Mouse (Mus musculus) testis, adult 2 months (tissue): ENCODE results near the gene Hipk1. TPM values are rescaled to one million over a fixed set of nuclear protein-coding genes. Genes with fewer than 3 reads are reported as not detected.

Experiments
- H3K27ac ChIP-seq: fragments of 200-500 bp; 2 replicates; pipeline ENCODE4 v1.5.1; 2012; ENCODE audit warnings: low read depth, low read length; ENCODE audit not compliant: control insufficient read depth, insufficient read depth
- H3K27me3 ChIP-seq: fragments of 200-500 bp; 2 replicates; pipeline ENCODE4 v1.6.1; 2012; ENCODE audit warnings: mild to moderate bottlenecking, low read length, moderate library complexity; ENCODE audit not compliant: control insufficient read depth, insufficient read depth
- H3K36me3 ChIP-seq: fragments of 200-500 bp; 2 replicates; pipeline ENCODE4 v1.6.1; 2012; ENCODE audit warnings: mild to moderate bottlenecking, low read length; ENCODE audit not compliant: control insufficient read depth, insufficient read depth
- H3K4me1 ChIP-seq: fragments of 200-500 bp; 2 replicates; pipeline ENCODE4 v1.6.1; 2012; ENCODE audit warnings: low read length; ENCODE audit not compliant: control insufficient read depth, insufficient read depth
- H3K4me3 ChIP-seq: fragments of 200-500 bp; 2 replicates; pipeline ENCODE4 v1.5.1; 2012; ENCODE audit warnings: low read depth, mild to moderate bottlenecking, low read length, moderate library complexity, mixed read lengths; ENCODE audit not compliant: control insufficient read depth
- CTCF ChIP-seq: fragments of 200-500 bp; IDR thresholded peaks from 2 replicates; pipeline ENCODE4 v1.5.1; 2012; ENCODE audit warnings: low read depth, mild to moderate bottlenecking, inconsistent platforms, low read length, moderate library complexity; ENCODE audit not compliant: control insufficient read depth, insufficient read depth, insufficient replicate concordance
- POLR2A ChIP-seq: fragments of 200-500 bp; IDR thresholded peaks from 2 replicates; pipeline ENCODE4 v1.6.1; 2012; ENCODE audit warnings: low read depth, mild to moderate bottlenecking, inconsistent platforms, low read length, moderate library complexity; ENCODE audit not compliant: control insufficient read depth
- polyA plus RNA-seq: library from polyadenylated mRNA; depleted of rRNA; stranded (reverse); fragments of >200 nt; gene quantifications from 2 replicates; pipeline ENCODE4 v1.2.3, GENCODE M21; 2012; rRNA removed

The Hipk1 gene
- polyA plus RNA-seq, 1 experiment = 224 TPM

DNA sequence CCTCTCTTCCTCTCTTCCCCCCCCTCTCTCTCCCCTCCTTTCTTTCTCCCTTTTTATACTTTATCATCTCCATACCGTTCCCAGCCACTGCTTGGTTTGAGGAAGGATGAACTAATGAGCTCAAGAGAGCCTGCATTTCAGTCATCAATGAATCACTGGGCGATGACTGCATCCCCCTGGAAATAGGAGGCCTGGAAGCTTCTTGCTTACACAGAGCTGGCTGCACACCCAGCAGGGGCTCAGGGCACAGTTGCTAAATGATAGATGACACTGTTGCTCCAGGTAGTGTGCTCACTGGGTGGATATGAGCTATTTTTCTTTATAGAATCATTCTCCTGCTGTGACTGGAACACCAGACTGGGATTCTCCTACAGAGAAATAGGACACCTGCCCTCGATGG lies 95.8 kb downstream of the Hipk1 start:
- TF ChIP-seq POLR2A = no peak
- no peak for TF ChIP-seq CTCF
- no peaks in the 10 kb centered on the region for H3K27me3 ChIP-seq
- no peak overlapping the region for H3K4me3 ChIP-seq
- no peak overlapping the region for H3K27ac ChIP-seq
- H3K4me1 ChIP-seq = no peaks in the 10 kb centered on the region
- no peaks in the 10 kb centered on the region for H3K36me3 ChIP-seq

- no peak overlapping the region for H3K27ac ChIP-seq
Observed at GRCm38 (mm10) chr3:103690506-103690905, 100.9 kb downstream of the Hipk1 start.

More at GRCm38 (mm10) chr3:103690506-103690905, 100.9 kb downstream of the Hipk1 start:
- no peaks in the 10 kb centered on the region for H3K27me3 ChIP-seq
- H3K36me3 ChIP-seq = no peaks in the 10 kb centered on the region
- H3K4me1 ChIP-seq = no peaks in the 10 kb centered on the region
- no peak overlapping the region for H3K4me3 ChIP-seq
- TF ChIP-seq CTCF (no peak), POLR2A (no peak)

Other genes starting within 250 kb of the Hipk1 start
- 0.10 TPM in 1 of 2 replicates, not detected in the other for gene Syt6, start 216.3 kb downstream of the Hipk1 start, polyA plus RNA-seq
- gene Atg4a-ps, start 145.5 kb downstream of the Hipk1 start, polyA plus RNA-seq = not detected in 2 replicates
- gene Olfml3, start 53.6 kb downstream of the Hipk1 start, polyA plus RNA-seq = 4.1 and 4.5 TPM in 2 replicates
- not detected in 2 replicates for gene Gm10964, start 52.2 kb downstream of the Hipk1 start, polyA plus RNA-seq
- gene Dclre1b, start 17.9 kb upstream of the Hipk1 start, polyA plus RNA-seq = 7.6 and 8.5 TPM in 2 replicates
- gene Ap4b1, start 18.0 kb upstream of the Hipk1 start, polyA plus RNA-seq = 33.9 and 36.2 TPM in 2 replicates
- 2.2 TPM in 2 replicates for gene Gm43064, start 18.0 kb upstream of the Hipk1 start, polyA plus RNA-seq
- 0.68 and 3.2 TPM in 2 replicates for gene Bcl2l15, start 41.0 kb upstream of the Hipk1 start, polyA plus RNA-seq
- gene Ptpn22, start 68.2 kb upstream of the Hipk1 start, polyA plus RNA-seq = 0.77 and 2.7 TPM in 2 replicates
- 22.1 TPM in 2 replicates for gene Rsbn1, start 122.6 kb upstream of the Hipk1 start, polyA plus RNA-seq
- 21.6 and 24.2 TPM in 2 replicates for gene Phtf1, start 176.5 kb upstream of the Hipk1 start, polyA plus RNA-seq